Mouse (Mus musculus) left cerebral cortex, adult 18-20 months (tissue): ENCODE data around the gene Marcks. TPM values are rescaled to one million over a fixed set of nuclear protein-coding genes. Genes with fewer than 3 reads are reported as not detected.
A peak's percentile ranks its signal among the peaks of the same experiment; 100 is the strongest.

ENCODE experiments used
- DNase-seq, 2 experiments: peaks; one replicate each; pipeline ENCODE4 v3.0.0; 2021 to 2022; ENCODE audit warnings: low spot score in 2 of 2, mixed read lengths in 1 of 2
- long read RNA-seq, 2 experiments: library from polyadenylated mRNA; stranded (forward); transcript quantifications; one replicate each; pipeline ENCODE4 v2.0.0; 2021
- total RNA-seq, 2 experiments: library from RNA; stranded (reverse); gene quantifications; 2 replicates each; pipeline ENCODE4 v1.2.3; 2021

Marcks gene
- total RNA-seq, result 100 to 1,000 TPM; 129 to 141 TPM
- long read RNA-seq, experiment 1, full-length matches to known transcripts, result 234 of 330 reads
- long read RNA-seq, experiment 1, partial matches to known transcripts, result 90 of 330 reads
- long read RNA-seq, experiment 1, other reads (novel, unspliced or antisense), result 6 of 330 reads
- long read RNA-seq, experiment 2, full-length matches to known transcripts, result 184 of 279 reads
- long read RNA-seq, experiment 2, partial matches to known transcripts, result 0 of 279 reads
- long read RNA-seq, experiment 2, other reads (novel, unspliced or antisense), result 95 of 279 reads

- peak; percentile 71 to 87 for DNase-seq
These were observed at the start of gene Marcks for GRCm38 (mm10) chr10:37138778-37139442. TSS of gene Marcks (minus strand) at chr10:37138920.

- DNase-seq, result no peak
These were observed 38.4 kb upstream of the Marcks start for GRCm38 (mm10) chr10:37177071-37177470.

- DNase-seq, result no peak
These were observed 33.8 kb upstream of the Marcks start for GRCm38 (mm10) chr10:37172416-37172950.

- DNase-seq, result no peak
These were observed 33.1 kb upstream of the Marcks start for GRCm38 (mm10) chr10:37171711-37172415.

GRCm38 (mm10) chr10:37170878-37171277 is 32.2 kb upstream of the Marcks start:
- DNase-seq, result no peak

- DNase-seq, result peak in 1 of 2 experiments; percentile 11
These were observed 31.7 kb upstream of the Marcks start for GRCm38 (mm10) chr10:37170466-37170865.

- no peak for DNase-seq
These were observed 28.8 kb upstream of the Marcks start for GRCm38 (mm10) chr10:37167527-37167926.

GRCm38 (mm10) chr10:37159731-37160130 is 21.0 kb upstream of the Marcks start:
- no peak for DNase-seq

GRCm38 (mm10) chr10:37157156-37157555 is 18.4 kb upstream of the Marcks start:
- no peak for DNase-seq

- no peak for DNase-seq
These were observed 16.4 kb upstream of the Marcks start for GRCm38 (mm10) chr10:37155131-37155530.

- DNase-seq, result no peak
These were observed 13.0 kb upstream of the Marcks start for GRCm38 (mm10) chr10:37151539-37152271.

- DNase-seq, result no peak
These were observed 9.3 kb upstream of the Marcks start for GRCm38 (mm10) chr10:37148016-37148415.

GRCm38 (mm10) chr10:37145456-37145855 is 6.7 kb upstream of the Marcks start:
- DNase-seq, result no peak

- DNase-seq, result no peak
These were observed 2.9 kb upstream of the Marcks start for GRCm38 (mm10) chr10:37141621-37142020.

GRCm38 (mm10) chr10:37140736-37141451 is 2.2 kb upstream of the Marcks start:
- DNase-seq, result peak; percentile 69 to 84

GRCm38 (mm10) chr10:37140166-37140735 is 1.5 kb upstream of the Marcks start:
- no peak for DNase-seq

GRCm38 (mm10) chr10:37139443-37140165 is 884 bp upstream of the Marcks start:
- DNase-seq, result peak in 1 of 2 experiments; percentile 18

GRCm38 (mm10) chr10:37138311-37138731 is 399 bp downstream of the Marcks start:
- peak; percentile 21 to 25 for DNase-seq
